Mouse (Mus musculus) heart, embryonic 12.5 days (tissue): Measurements from ENCODE around the gene Arpp21. TPM values are rescaled to one million over a fixed set of nuclear protein-coding genes. Genes with fewer than 3 reads are reported as not detected.
A peak's percentile ranks its signal among the peaks of the same experiment; 100 is the strongest.

ENCODE experiments used
- ATAC-seq: fragments of 200-750 bp; cut with Nextera tagmentation; 2 replicates; pipeline ENCODE4 v1.8.0; 2017; ENCODE audit warnings: moderate TSS enrichment, moderate library complexity; ENCODE audit not compliant: insufficient number of reproducible peaks, low FRiP score
- H3K27ac ChIP-seq: fragments of 300-500 bp; sonication (generic); 2 replicates; pipeline ENCODE4 v1.5.1; 2016; ENCODE audit warnings: mild to moderate bottlenecking, moderate library complexity; ENCODE audit not compliant: poor library complexity, severe bottlenecking
- H3K27me3 ChIP-seq: fragments of 300-500 bp; sonication (generic); replicated peaks from 2 replicates; pipeline ENCODE4 v1.6.1; 2016; ENCODE audit warnings: mild to moderate bottlenecking, moderate library complexity
- H3K36me3 ChIP-seq: fragments of 300-500 bp; sonication (generic); 2 replicates; pipeline ENCODE4 v1.6.1; 2016; ENCODE audit warnings: mild to moderate bottlenecking, moderate library complexity
- H3K4me1 ChIP-seq: fragments of 300-500 bp; sonication (generic); replicated peaks from 2 replicates; pipeline ENCODE4 v1.6.1; 2016; ENCODE audit warnings: mild to moderate bottlenecking
- H3K4me2 ChIP-seq: fragments of 300-500 bp; sonication (generic); 2 replicates; pipeline ENCODE4 v1.6.1; 2016; ENCODE audit warnings: mild to moderate bottlenecking, moderate library complexity
- H3K4me3 ChIP-seq: fragments of 300-500 bp; sonication (generic); 2 replicates; pipeline ENCODE4 v1.5.1; 2016; ENCODE audit warnings: mild to moderate bottlenecking
- H3K9ac ChIP-seq: fragments of 300-500 bp; sonication (generic); 2 replicates; pipeline ENCODE4 v1.6.1; 2016; ENCODE audit warnings: mild to moderate bottlenecking, moderate library complexity
- H3K9me3 ChIP-seq: fragments of 300-500 bp; sonication (generic); replicated peaks from 2 replicates; pipeline ENCODE4 v1.6.1; 2016; ENCODE audit warnings: mild to moderate bottlenecking, moderate library complexity
- WGBS: fragments of 180-500 bp; shearing (Covaris S2); methylation state at CpG from one replicate; pipeline ENCODE4 v1.1.7; 2016; 5-methylcytosine and 5-hydroxymethylcytosine counted together
- polyA plus RNA-seq: library from polyadenylated mRNA; unstranded; fragments of >200 nt; fragmentation: Nextera tagmentation; extraction: Ambion mirVana; gene quantifications from 2 replicates; pipeline ENCODE4 v1.2.1, GENCODE M21; 2016

Gene Arpp21
- polyA plus RNA-seq, 1 experiment from 2014 or later: 2.1 TPM

- Histone ChIP-seq H3K27ac (no peak overlapping the region), H3K4me3 (no peak overlapping the region), H3K4me1 (no peaks in the 10 kb centered on the region), H3K9me3 (no peaks in the 10 kb centered on the region), H3K9ac (no peak overlapping the region), H3K27me3 (no peaks in the 10 kb centered on the region), H3K4me2 (no peak overlapping the region), H3K36me3 (no peaks in the 10 kb centered on the region)
- WGBS: 65% methylated on average over 6 of the region's 6 CpGs
- ATAC-seq: no peak
Observed at GRCm38 (mm10) chr9:112198296-112198695, 37.4 kb downstream of the Arpp21 start.

GRCm38 (mm10) chr9:112194049-112194448 is 41.7 kb downstream of the Arpp21 start:
- H3K36me3 ChIP-seq: no peaks in the 10 kb centered on the region
- ATAC-seq: no peak
- no peak overlapping the region for H3K27ac ChIP-seq
- no peak overlapping the region for H3K4me3 ChIP-seq
- H3K9ac ChIP-seq: no peak overlapping the region
- no peaks in the 10 kb centered on the region for H3K27me3 ChIP-seq
- H3K9me3 ChIP-seq: no peaks in the 10 kb centered on the region
- no peaks in the 10 kb centered on the region for H3K4me1 ChIP-seq
- H3K4me2 ChIP-seq: no peak overlapping the region

- ATAC-seq: no peak
- Histone ChIP-seq H3K36me3 (no peaks in the 10 kb centered on the region), H3K9ac (no peak overlapping the region), H3K27me3 (no peaks in the 10 kb centered on the region), H3K4me1 (peaks cover 18% of the 10 kb centered on the region), H3K9me3 (no peaks in the 10 kb centered on the region), H3K27ac (no peak overlapping the region), H3K4me2 (no peak overlapping the region), H3K4me3 (no peak overlapping the region)
- 82% methylated on average over 10 of the region's 10 CpGs for WGBS
Observed at GRCm38 (mm10) chr9:112189394-112189793, 46.3 kb downstream of the Arpp21 start.

- Histone ChIP-seq H3K4me3 (no peak overlapping the region), H3K4me1 (peaks cover 18% of the 10 kb centered on the region), H3K27ac (no peak overlapping the region), H3K4me2 (no peak overlapping the region), H3K9ac (no peak overlapping the region), H3K9me3 (no peaks in the 10 kb centered on the region), H3K36me3 (no peaks in the 10 kb centered on the region), H3K27me3 (no peaks in the 10 kb centered on the region)
- ATAC-seq: no peak
- WGBS: 68% methylated on average over 12 of the region's 12 CpGs
Observed at GRCm38 (mm10) chr9:112188358-112188893, 47.3 kb downstream of the Arpp21 start.

- WGBS: 57% methylated on average over 14 of the region's 14 CpGs
- H3K4me3 ChIP-seq: no peak overlapping the region
- H3K4me1 ChIP-seq: peaks cover 18% of the 10 kb centered on the region
- no peaks in the 10 kb centered on the region for H3K36me3 ChIP-seq
- ATAC-seq: no peak
- no peaks in the 10 kb centered on the region for H3K9me3 ChIP-seq
- H3K27ac ChIP-seq: no peak overlapping the region
- H3K9ac ChIP-seq: no peak overlapping the region
- no peaks in the 10 kb centered on the region for H3K27me3 ChIP-seq
- H3K4me2 ChIP-seq: no peak overlapping the region
Observed at GRCm38 (mm10) chr9:112187667-112188066, 48.1 kb downstream of the Arpp21 start.

- Histone ChIP-seq H3K27ac (no peak overlapping the region), H3K4me1 (peaks cover 20% of the 10 kb centered on the region), H3K9me3 (no peaks in the 10 kb centered on the region), H3K9ac (no peak overlapping the region; the same call in 1 of the 2 replicates), H3K36me3 (no peaks in the 10 kb centered on the region), H3K27me3 (no peaks in the 10 kb centered on the region), H3K4me3 (no peak overlapping the region), H3K4me2 (peak overlapping the region; percentile 43)
- ATAC-seq: no peak
- 15% methylated on average over 14 of the region's 14 CpGs for WGBS
Observed at GRCm38 (mm10) chr9:112186336-112187305, 49.1 kb downstream of the Arpp21 start.

- Histone ChIP-seq H3K36me3 (no peaks in the 10 kb centered on the region), H3K9me3 (no peaks in the 10 kb centered on the region), H3K4me2 (peak overlapping the region; percentile 43; the same call in 1 of the 2 replicates), H3K27ac (no peak overlapping the region), H3K27me3 (no peaks in the 10 kb centered on the region), H3K4me1 (peaks cover 23% of the 10 kb centered on the region), H3K9ac (no peak overlapping the region), H3K4me3 (no peak overlapping the region)
- no peak for ATAC-seq
- 60% methylated on average over 10 of the region's 10 CpGs for WGBS
Observed at GRCm38 (mm10) chr9:112185746-112186145, 50.0 kb downstream of the Arpp21 start.

GRCm38 (mm10) chr9:112182738-112183137 is 53.0 kb downstream of the Arpp21 start:
- H3K36me3 ChIP-seq: no peaks in the 10 kb centered on the region
- no peak overlapping the region for H3K4me3 ChIP-seq
- H3K9me3 ChIP-seq: no peaks in the 10 kb centered on the region
- H3K27me3 ChIP-seq: no peaks in the 10 kb centered on the region
- H3K27ac ChIP-seq: no peak overlapping the region
- peaks cover 31% of the 10 kb centered on the region for H3K4me1 ChIP-seq
- no peak overlapping the region for H3K4me2 ChIP-seq
- 57% methylated on average over 3 of the region's 3 CpGs for WGBS
- H3K9ac ChIP-seq: no peak overlapping the region
- ATAC-seq: no peak

GRCm38 (mm10) chr9:112180006-112180405 is 55.7 kb downstream of the Arpp21 start:
- no peak overlapping the region for H3K4me2 ChIP-seq
- H3K27me3 ChIP-seq: no peaks in the 10 kb centered on the region
- H3K27ac ChIP-seq: no peak overlapping the region
- ATAC-seq: no peak
- no peak overlapping the region for H3K9ac ChIP-seq
- no peaks in the 10 kb centered on the region for H3K9me3 ChIP-seq
- no peaks in the 10 kb centered on the region for H3K36me3 ChIP-seq
- peaks cover 20% of the 10 kb centered on the region for H3K4me1 ChIP-seq
- WGBS: 77% methylated on average over 4 of the region's 4 CpGs
- no peak overlapping the region for H3K4me3 ChIP-seq

- H3K36me3 ChIP-seq: no peaks in the 10 kb centered on the region
- no peak for ATAC-seq
- H3K27ac ChIP-seq: peak overlapping the region; percentile 68
- H3K4me1 ChIP-seq: peaks cover 28% of the 10 kb centered on the region
- H3K9ac ChIP-seq: no peak overlapping the region
- peak overlapping the region; percentile 28; the same call in 1 of the 2 replicates for H3K4me2 ChIP-seq
- 4% methylated on average over 5 of the region's 5 CpGs for WGBS
- no peak overlapping the region for H3K4me3 ChIP-seq
- H3K9me3 ChIP-seq: no peaks in the 10 kb centered on the region
- H3K27me3 ChIP-seq: no peaks in the 10 kb centered on the region
Observed at GRCm38 (mm10) chr9:112178438-112178837, 57.3 kb downstream of the Arpp21 start.

GRCm38 (mm10) chr9:112177569-112177968 is 58.2 kb downstream of the Arpp21 start:
- Histone ChIP-seq H3K27ac (no peak overlapping the region), H3K4me2 (no peak overlapping the region), H3K4me1 (peaks cover 28% of the 10 kb centered on the region), H3K27me3 (no peaks in the 10 kb centered on the region), H3K9me3 (no peaks in the 10 kb centered on the region), H3K36me3 (no peaks in the 10 kb centered on the region), H3K4me3 (no peak overlapping the region), H3K9ac (no peak overlapping the region)
- WGBS: 60% methylated on average over 2 of the region's 2 CpGs
- no peak for ATAC-seq
